Mouse (Mus musculus) T-helper 17 cell (primary cell): Measurements from ENCODE around the gene Cfb.

Experiments used
- in situ Hi-C, 2 experiments: fragments of 300-600 bp; cut with MboI, MseI; formaldehyde crosslinking; loops; 1 replicate in 1 of 2; 2 replicates in 1 of 2; pipeline ENCODE4 v1.15.1; 2025; ENCODE audit warnings: high pct_unique_total_duplicates in 2 of 2

The Cfb gene

DNA sequence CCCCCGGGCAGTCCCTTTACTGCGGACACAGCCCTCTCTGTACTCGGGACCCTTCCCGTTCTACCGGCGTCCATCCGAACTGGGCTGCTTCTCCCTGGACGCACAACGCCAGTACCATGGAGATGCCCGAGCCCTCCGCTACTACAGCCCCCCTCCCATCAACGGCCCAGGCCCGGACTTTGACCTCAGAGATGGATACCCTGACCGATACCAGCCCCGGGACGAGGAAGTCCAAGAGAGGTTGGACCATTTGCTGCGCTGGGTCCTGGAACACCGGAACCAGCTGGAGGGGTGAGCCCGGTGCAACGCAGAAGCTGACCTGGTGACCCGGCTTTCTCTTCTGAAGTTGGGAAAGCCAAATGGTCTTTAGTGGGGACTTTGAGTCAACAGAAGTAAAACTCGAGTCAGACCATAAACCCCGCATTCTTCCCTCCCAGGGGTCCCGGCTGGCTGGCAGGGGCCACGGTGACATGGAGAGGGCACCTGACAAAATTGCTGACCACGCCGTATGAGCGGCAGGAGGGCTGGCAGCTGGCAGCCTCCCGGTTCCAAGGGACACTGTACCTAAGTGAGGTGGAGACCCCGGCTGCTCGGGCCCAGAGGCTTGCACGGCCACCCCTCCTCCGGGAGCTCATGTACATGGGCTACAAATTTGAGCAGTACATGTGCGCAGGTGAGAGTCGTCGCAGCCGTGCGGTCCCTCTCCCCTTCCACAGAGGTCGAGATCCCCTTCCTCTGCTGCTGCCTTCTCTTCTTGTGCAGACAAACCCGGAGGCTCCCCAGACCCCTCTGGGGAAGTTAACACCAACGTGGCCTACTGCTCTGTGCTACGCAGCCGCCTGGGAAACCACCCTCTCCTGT, 24.6 kb downstream of the Cfb start:
- in situ Hi-C loops: loop anchor here (25.0 kb wide), 2 partner anchors 775 to 925 kb away; partner anchors contain the start of genes Daxx (in 1 of the 2), Platr17 (in 1 of the 2), Tapbp (in 1 of the 2) and Zbtb22 (in 1 of the 2)

DNA sequence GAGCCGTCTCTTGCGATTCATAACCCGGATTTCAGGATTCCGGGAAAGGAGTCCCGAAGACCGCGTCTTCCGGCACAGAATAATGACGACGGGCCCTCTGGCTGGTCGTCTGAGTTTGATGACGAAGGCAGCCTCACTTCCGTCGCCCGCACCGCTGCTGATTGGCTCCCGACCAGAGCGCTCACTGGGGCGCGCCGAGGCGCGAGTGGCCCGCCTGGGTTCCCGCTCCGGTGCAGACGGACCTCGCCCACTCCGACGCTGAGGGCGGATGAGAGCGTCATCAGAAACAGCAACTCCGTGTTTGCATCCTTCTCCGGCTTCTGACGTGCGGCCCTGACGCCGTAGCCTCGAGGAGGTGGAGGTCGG, 25.5 kb downstream of the Cfb start, which contains the start of the genes Stk19 and Dxo:
Gene Stk19, minus strand, starts transcription at position 90 of the 366 bp plus-strand sequence.
Gene Dxo, plus strand, starts transcription at position 164 of the 366 bp plus-strand sequence.
- in situ Hi-C loops: loop anchor here (25.0 kb wide), 2 partner anchors 775 to 925 kb away; partner anchors contain the start of genes Daxx (in 1 of the 2), Platr17 (in 1 of the 2), Tapbp (in 1 of the 2) and Zbtb22 (in 1 of the 2)

DNA sequence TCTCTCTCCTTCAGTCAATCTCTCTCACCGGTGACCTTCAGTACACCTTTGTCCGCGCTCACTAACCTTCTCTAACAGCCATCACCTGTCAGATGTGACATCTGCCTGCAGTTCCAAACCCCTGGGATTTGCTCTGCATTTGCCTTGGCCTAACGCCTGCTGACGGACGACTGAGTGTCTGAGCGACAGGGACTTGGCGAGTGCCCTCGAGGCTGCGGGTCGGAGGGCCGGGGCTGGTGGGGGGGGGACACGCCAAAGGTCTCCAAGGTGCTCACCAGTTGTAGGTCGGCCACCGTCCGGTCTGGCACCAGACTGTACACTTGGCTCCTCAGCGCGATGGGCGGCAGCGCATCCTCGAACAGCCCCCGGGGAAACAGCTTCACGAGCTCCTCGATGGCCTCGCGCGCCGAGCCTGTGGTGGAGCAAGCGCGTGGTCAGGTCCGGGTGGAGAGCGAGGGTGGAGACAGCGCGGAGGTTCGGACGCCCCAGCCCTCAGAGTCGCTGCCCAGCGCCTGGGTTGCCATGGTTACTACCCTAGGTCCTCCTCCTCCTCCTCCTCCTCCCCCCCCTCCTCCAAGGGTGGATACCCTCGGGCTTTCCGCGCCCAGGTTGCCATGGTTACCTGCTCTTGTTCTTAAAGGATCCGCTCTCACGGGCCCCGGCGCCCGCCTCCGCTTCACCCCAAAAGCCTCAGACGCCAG, 26.0 kb downstream of the Cfb start:
- in situ Hi-C loops: loop anchor here (25.0 kb wide), 2 partner anchors 774 to 924 kb away; partner anchors contain the start of genes Daxx (in 1 of the 2), Platr17 (in 1 of the 2), Tapbp (in 1 of the 2) and Zbtb22 (in 1 of the 2)

DNA sequence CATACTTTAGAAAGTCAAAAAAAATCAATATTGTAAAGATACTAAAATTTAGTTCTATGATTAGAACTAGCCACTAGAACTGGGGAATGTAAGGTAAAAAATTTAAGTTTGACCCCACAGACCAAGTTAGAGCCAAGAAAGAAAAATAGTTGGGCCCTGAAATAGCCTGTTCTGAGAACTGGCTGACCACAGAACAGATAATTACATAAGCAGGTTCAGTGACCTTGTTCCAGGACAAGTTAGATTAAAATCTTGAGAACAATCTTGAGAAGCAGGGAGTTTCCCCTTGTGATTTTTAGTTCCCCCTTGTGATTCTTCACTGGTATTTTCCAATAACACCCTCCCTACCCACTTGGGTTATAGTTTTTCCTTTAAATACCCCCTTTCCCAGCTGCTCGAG, 31.5 kb downstream of the Cfb start:
- in situ Hi-C loops: loop anchor here (25.0 kb wide), 2 partner anchors 768 to 918 kb away; partner anchors contain the start of genes Daxx (in 1 of the 2), Platr17 (in 1 of the 2), Tapbp (in 1 of the 2) and Zbtb22 (in 1 of the 2)

DNA sequence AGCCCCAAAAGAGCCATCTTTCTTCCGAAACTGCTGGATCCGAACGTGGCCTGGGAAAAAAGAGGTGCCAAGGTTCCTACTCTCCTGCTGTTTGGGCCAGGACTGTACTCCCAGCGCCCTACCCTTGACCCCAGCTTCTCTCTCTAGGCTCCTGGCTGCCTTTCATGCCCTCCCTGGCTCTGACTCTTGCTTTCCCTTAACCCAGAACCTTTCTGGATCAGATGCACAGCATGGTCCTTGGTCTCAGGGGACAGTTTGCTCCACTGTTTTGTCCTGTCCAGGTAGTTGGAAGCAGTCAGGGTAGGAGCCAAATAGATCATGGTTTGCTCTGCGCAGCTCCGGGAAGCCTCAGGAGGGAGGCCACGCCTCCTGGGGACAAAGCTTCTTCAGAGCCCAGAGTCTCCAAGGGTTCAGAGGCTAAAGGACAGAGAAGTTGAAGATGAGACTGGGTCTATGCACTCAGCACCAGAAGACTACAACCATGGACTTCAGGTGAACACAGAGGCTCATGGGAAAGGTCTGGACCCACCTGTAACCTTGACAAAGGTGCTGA, 47.4 kb downstream of the Cfb start:
- in situ Hi-C loops: loop anchor here (5.0 kb wide), 2 partner anchors 78 to 83 kb away; no protein-coding TSS in a partner anchor

DNA sequence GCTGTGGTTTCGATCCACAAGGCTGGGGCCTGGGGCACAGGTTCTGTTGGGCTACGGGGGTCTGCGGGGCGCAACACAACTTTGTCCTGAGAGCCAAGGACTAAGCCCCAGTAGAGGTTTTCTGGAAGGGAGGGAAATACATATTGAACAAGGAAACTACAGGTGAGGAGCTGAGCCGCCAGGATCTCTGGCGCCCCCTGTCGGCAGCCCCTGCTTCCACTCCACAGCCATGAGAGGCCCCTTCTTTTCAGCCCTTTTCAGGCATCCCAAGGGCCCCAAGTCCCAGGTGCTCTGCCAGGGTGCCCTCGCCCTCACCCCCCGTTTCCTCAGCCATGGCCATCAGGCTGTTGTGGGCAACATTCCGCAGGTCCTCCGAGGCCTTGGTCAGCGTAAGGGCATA, 48.6 kb downstream of the Cfb start:
- in situ Hi-C loops: loop anchor here in 1 of 2 experiments (5.0 kb wide), 1 partner anchor 81 kb away; no protein-coding TSS in a partner anchor

DNA sequence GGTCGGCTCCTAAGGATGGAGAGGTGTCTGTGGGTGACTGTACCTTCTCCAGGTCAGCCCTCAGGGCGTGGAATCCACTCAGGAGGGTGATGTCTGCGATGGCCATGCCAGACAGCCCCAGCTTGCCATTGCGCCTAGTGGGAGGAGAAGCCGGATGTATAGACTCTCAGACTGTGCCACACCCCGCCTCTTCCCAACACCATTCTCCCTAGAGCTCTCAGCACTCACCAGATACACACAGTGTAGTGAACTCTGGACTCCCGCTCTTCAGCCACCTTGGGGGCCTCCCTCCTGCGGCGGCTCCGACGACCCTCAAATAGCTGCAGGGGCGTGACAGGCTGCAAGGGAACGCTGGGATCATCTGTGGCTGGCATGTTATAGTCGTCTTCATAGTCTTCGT, 51.0 kb downstream of the Cfb start:
- in situ Hi-C loops: loop anchor here in 1 of 2 experiments (5.0 kb wide), 1 partner anchor 79 kb away; no protein-coding TSS in a partner anchor

DNA sequence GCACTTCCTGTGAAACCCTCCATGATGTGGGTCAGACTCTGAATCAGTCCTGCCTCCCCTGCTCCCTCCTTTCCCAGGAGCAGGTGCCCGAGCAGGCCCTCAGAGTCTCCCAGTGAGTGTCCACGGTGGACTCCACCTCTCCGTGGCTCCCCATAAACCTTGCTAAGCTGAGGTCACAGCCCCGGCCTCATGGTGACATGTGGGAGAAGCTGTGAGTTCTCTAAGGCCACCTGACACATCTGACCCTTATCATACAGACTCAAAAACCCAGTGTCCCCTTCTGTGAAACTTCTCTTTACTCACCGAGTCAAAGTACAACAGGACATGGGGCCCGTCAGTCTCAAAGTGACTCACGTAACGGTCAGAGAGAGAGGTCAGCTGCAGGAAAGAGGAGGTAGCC, 51.5 kb downstream of the Cfb start:
- in situ Hi-C loops: loop anchor here in 1 of 2 experiments (5.0 kb wide), 1 partner anchor 79 kb away; no protein-coding TSS in a partner anchor

DNA sequence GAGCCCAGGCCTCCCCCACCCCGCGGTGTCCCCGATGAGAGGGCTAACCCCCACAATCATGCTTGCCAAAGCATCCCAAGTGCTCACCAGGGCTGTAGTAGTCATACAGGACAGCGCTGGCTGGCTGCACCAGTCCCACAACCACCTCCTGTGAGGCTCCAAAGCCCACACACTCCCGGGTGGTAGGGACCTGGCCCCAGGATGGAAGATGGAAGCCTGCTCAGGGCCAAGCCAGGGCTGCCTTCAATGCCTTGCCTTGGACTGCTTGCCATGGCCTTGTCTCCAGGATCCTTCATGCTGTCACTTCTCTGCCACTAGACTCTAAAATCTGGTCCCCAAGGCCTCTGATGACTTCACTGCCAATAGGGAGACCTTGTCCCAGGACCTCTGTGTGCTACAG, 51.9 kb downstream of the Cfb start:
- in situ Hi-C loops: loop anchor here in 1 of 2 experiments (5.0 kb wide), 1 partner anchor 78 kb away; no protein-coding TSS in a partner anchor

DNA sequence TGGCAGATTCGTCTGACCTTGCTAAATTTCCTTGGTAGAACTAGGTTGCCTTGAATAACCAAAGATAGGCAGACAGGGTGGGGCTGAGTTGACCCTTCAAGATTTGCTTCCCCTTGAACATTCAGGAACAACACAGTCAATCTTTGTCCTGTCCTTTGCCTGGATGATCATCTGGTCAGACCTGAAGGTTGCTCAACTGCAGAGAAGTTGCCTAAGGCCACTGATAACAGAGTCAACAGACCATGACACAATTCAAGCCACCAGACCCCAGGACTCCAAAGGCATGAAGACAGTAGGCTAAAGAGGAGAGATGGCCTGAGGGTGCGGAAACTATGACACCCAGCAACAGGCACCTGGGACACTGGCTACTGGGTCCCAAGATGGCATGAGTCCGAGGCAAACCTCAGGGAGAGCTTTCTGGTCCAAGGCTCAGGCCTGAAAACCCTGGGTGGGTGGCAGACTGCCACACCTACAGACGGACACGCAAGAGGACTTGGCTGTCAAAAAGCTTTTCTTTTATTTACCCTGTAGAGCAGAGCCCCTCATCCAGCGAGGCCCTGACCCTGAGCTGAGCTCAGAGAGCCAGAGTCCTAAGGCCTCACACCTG, 53.6 kb downstream of the Cfb start:
- in situ Hi-C loops: no loop called here

DNA sequence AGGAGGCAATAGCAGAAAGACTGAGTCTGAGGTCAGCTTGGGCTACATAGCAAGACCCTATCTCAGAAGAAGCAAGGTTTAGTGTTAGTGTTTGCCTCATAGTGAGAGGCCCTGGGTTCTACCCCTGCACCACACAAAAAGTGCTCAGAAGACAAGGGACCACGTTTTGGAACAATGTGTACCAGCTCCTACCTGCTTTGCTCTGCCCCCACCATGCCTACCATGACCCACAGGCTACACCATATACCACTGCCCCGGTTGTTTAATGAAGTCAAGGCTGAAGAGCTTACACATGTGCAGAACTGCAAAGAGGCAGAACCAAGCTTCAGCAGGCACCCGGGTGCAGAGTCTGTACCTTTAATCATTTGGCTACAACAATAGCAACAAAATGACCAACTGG, 55.1 kb downstream of the Cfb start:
- in situ Hi-C loops: no loop called here
